Mouse (Mus musculus): ENCODE data around the gene Vmn1r223. TPM values are rescaled to one million over a fixed set of nuclear protein-coding genes. Genes with fewer than 3 reads are reported as not detected.

The Vmn1r223 gene
- total RNA-seq, 2 experiments from 2014 or later = not detected

Other genes starting within 250 kb of the Vmn1r223 start
- not detected for gene Vmn1r213, start 239.5 kb upstream of the Vmn1r223 start, total RNA-seq (2021)
- not detected for gene Vmn1r214, start 216.7 kb upstream of the Vmn1r223 start, total RNA-seq (2021)
- gene Vmn1r215, start 179.1 kb upstream of the Vmn1r223 start, total RNA-seq (2021) = not detected
- gene Vmn1r217, start 128.9 kb upstream of the Vmn1r223 start, total RNA-seq (2021) = not detected
- not detected for gene Vmn1r218, start 114.0 kb upstream of the Vmn1r223 start, total RNA-seq (2021)
- not detected for gene Vmn1r219, start 87.8 kb upstream of the Vmn1r223 start, total RNA-seq (2021)
- gene Vmn1r220, start 59.2 kb upstream of the Vmn1r223 start, total RNA-seq (2021) = not detected
- not detected for gene Vmn1r221, start 33.0 kb upstream of the Vmn1r223 start, total RNA-seq (2021)
- not detected for gene Vmn1r222, start 11.2 kb upstream of the Vmn1r223 start, total RNA-seq (2021)
- gene Zfp322a, start 122.1 kb downstream of the Vmn1r223 start, total RNA-seq (2021) = 10 to 100 TPM; 13.2 to 20.8 TPM
- gene Abt1, start 176.7 kb downstream of the Vmn1r223 start, total RNA-seq (2021) = 1 to 10 TPM; 4.8 to 5.3 TPM
- not detected for gene Btn1a1, start 218.8 kb downstream of the Vmn1r223 start, total RNA-seq (2021)
- under 1 TPM in 1 of 2 experiments, not detected in 1; 0.11 TPM for gene Btn2a2, start 241.7 kb downstream of the Vmn1r223 start, total RNA-seq (2021)

Measured in gastrocnemius, postnatal 10 days (tissue).